Mouse (Mus musculus) heart, adult 2 months (tissue): Measurements from ENCODE around the gene Glod4.

Source experiments
- CTCF ChIP-seq: fragments of 200-600 bp; IDR thresholded peaks from 2 replicates; pipeline ENCODE4 v1.8.1; 2022; ENCODE audit warnings: antibody characterized with exemption, mild to moderate bottlenecking, moderate library complexity
- EP300 ChIP-seq: fragments of 200-500 bp; IDR thresholded peaks from 2 replicates; pipeline ENCODE4 v1.6.1; 2011; ENCODE audit warnings: low read depth, low read length, control low read depth; ENCODE audit not compliant: insufficient read depth
- POLR2A ChIP-seq: fragments of 200-500 bp; IDR thresholded peaks from 2 replicates; pipeline ENCODE4 v1.6.1; 2011; ENCODE audit warnings: mild to moderate bottlenecking, low read depth, low read length, control low read depth; ENCODE audit not compliant: insufficient read depth

DNA sequence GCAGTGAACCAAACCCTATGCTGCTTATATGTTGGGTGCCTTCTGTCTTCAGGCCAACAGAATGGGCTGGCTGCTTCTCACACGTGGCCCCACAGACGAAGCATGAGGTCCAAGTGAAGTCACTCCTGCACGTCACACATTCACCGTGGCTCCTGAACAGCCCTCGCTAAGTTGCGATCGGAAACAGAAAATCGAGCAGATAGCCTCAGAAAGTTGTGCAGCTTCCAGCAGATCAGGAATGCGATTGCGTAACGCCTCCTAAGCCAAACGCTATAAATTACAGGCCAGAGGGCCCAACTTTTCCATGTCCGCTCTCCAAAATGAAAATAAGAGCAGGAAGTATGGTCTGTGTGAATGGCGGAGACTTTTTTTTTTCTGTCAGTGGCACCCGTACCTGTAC, 48.9 kb upstream of the Glod4 start:
- no peak for TF ChIP-seq POLR2A
- no peak for TF ChIP-seq CTCF
- peak; percentile 42; the same call in 1 of the 2 replicates for TF ChIP-seq EP300
